Mouse (Mus musculus) hindbrain, embryonic 14.5 days (tissue): Measurements from ENCODE around the gene Il24. TPM values are rescaled to one million over a fixed set of nuclear protein-coding genes. Genes with fewer than 3 reads are reported as not detected.

Experiments used
- ATAC-seq: fragments of 200-750 bp; cut with Nextera tagmentation; 2 replicates; pipeline ENCODE4 v1.8.0; 2017; ENCODE audit warnings: moderate number of reproducible peaks, mild to moderate bottlenecking, moderate TSS enrichment, moderate library complexity; ENCODE audit not compliant: low FRiP score
- DNase-seq: peaks from one replicate; pipeline ENCODE4 v3.0.0-alpha.2; 2015; ENCODE audit warnings: low spot score
- H3K27ac ChIP-seq: fragments of 300-500 bp; sonication (generic); 2 replicates; pipeline ENCODE4 v1.5.1; 2014; ENCODE audit warnings: mild to moderate bottlenecking, moderate library complexity
- H3K27me3 ChIP-seq: fragments of 300-500 bp; sonication (generic); 2 replicates; pipeline ENCODE4 v1.6.1; 2014; ENCODE audit warnings: mild to moderate bottlenecking, low read length, mixed read lengths; ENCODE audit not compliant: control insufficient read depth, insufficient read depth
- H3K36me3 ChIP-seq: fragments of 300-500 bp; sonication (generic); replicated peaks from 2 replicates; pipeline ENCODE4 v1.6.1; 2014; ENCODE audit not compliant: control insufficient read depth, insufficient read depth
- H3K4me1 ChIP-seq: fragments of 300-500 bp; sonication (generic); replicated peaks from 2 replicates; pipeline ENCODE4 v1.6.1; 2014; ENCODE audit warnings: antibody characterized with exemption, low read length, mixed read lengths; ENCODE audit not compliant: control insufficient read depth, insufficient read depth
- H3K4me2 ChIP-seq: fragments of 300-500 bp; sonication (generic); replicated peaks from 2 replicates; pipeline ENCODE4 v1.6.1; 2014; ENCODE audit warnings: mild to moderate bottlenecking, moderate library complexity
- H3K4me3 ChIP-seq: fragments of 300-500 bp; sonication (generic); replicated peaks from 2 replicates; pipeline ENCODE4 v1.5.1; 2014; ENCODE audit warnings: mild to moderate bottlenecking, low read length
- H3K9ac ChIP-seq: fragments of 300-500 bp; sonication (generic); 2 replicates; pipeline ENCODE4 v1.6.1; 2014
- H3K9me3 ChIP-seq: fragments of 300-500 bp; sonication (generic); 2 replicates; pipeline ENCODE4 v1.6.1; 2016; ENCODE audit warnings: low read length; ENCODE audit not compliant: control insufficient read depth
- WGBS: fragments of 180-500 bp; shearing (Covaris S2); extraction: QIAGEN DNeasy Blood & Tissue Kit; methylation state at CpG from one replicate; pipeline ENCODE4 v1.1.7; 2014; 5-methylcytosine and 5-hydroxymethylcytosine counted together
- polyA plus RNA-seq: library from polyadenylated mRNA; unstranded; fragments of >200 nt; fragmentation: Nextera tagmentation; extraction: Ambion mirVana; gene quantifications from 2 replicates; pipeline ENCODE4 v1.2.1, GENCODE M21; 2014

The Il24 gene
- polyA plus RNA-seq, 1 experiment from 2014 or later, result not detected

DNA sequence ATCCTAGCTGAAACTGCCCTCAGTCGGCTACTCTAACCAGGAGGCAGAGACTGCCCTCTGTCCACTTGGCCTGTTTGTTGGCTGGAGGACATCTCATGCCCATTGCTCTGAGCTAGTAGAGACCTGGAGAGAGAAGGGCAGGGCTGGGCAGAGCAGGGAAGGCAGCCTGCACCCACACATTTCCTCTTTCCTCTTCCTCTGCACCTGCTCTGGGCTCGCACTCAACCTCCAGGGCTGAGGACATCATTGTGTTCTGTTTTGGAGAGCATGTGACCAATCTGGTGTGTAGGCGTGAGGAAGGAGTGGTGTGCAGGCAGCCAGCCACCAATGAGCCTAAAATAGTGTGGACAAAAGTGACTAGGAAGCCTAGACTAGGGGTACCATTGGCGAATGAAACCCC lies 23.0 kb downstream of the Il24 start:
- Histone ChIP-seq H3K36me3 (no peaks in the 10 kb centered on the region), H3K9ac (no peak overlapping the region), H3K4me1 (no peaks in the 10 kb centered on the region), H3K9me3 (no peaks in the 10 kb centered on the region), H3K4me3 (no peak overlapping the region), H3K27me3 (no peaks in the 10 kb centered on the region), H3K27ac (no peak overlapping the region), H3K4me2 (no peak overlapping the region)
- DNase-seq (no peak), ATAC-seq (no peak)
- WGBS, result 77% methylated on average over 4 of the region's 4 CpGs

DNA sequence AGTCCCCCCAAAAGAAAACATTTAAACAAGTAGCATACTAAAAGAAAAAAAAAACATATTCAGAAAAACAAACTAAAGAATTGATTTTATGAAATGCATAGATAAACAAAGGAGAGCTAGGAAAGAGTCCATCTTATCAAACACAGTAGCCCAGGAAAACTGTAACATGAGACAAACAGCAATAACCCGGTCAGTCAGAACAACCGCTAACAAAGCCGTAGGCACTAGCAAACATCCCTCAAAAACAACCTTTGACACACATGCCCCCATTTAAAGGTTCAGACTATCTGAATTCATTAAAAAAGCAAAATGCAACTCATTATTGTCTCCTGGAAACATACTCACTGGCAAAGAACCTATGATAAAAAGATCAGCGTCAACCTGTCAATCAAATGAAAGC lies 29.8 kb downstream of the Il24 start:
- ATAC-seq (no peak), DNase-seq (no peak)
- no peaks in the 10 kb centered on the region for H3K27me3 ChIP-seq
- no peaks in the 10 kb centered on the region for H3K9me3 ChIP-seq
- H3K4me3 ChIP-seq, result no peak overlapping the region
- no peaks in the 10 kb centered on the region for H3K36me3 ChIP-seq
- no peaks in the 10 kb centered on the region for H3K4me1 ChIP-seq
- H3K27ac ChIP-seq, result no peak overlapping the region
- H3K4me2 ChIP-seq, result no peak overlapping the region
- WGBS, result 87% methylated on average over 4 of the region's 4 CpGs
- H3K9ac ChIP-seq, result no peak overlapping the region

GRCm38 (mm10) chr1:130855723-130856122 lies 31.5 kb downstream of the Il24 start:
- Histone ChIP-seq H3K36me3 (no peaks in the 10 kb centered on the region), H3K4me2 (no peak overlapping the region), H3K27ac (no peak overlapping the region), H3K4me1 (no peaks in the 10 kb centered on the region), H3K27me3 (no peaks in the 10 kb centered on the region), H3K4me3 (no peak overlapping the region), H3K9me3 (no peaks in the 10 kb centered on the region), H3K9ac (no peak overlapping the region)
- no peak for DNase-seq
- 88% methylated on average over 2 of the region's 2 CpGs for whole genome bisulfite sequencing
- ATAC-seq, result no peak

DNA sequence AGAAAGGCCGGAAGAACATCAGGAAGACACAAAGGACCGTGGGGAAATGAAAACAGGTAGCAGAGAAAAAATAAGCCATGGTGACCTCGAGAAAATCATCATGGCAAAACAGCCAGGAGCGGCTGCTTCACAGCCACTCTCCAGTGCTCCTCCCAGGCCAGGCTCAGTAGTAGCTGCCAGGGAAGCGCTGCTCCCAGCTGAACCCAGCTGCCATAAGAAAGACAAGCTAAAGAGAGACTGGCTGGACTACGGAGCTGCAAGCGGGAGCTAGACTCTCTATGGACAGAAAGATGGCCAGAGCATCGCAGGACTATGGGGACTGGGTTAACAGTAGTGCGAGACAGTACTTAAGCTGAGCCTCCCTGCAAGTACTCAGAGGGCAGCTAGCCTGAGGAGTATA lies 32.4 kb downstream of the Il24 start:
- ATAC-seq, result no peak
- 82% methylated on average over 9 of the region's 9 CpGs for WGBS

GRCm38 (mm10) chr1:130850405-130850804 lies 36.8 kb downstream of the Il24 start:
- no peak for ATAC-seq
- no peak overlapping the region for H3K4me3 ChIP-seq
- H3K9me3 ChIP-seq, result no peaks in the 10 kb centered on the region
- H3K27ac ChIP-seq, result no peak overlapping the region
- H3K9ac ChIP-seq, result no peak overlapping the region
- no peaks in the 10 kb centered on the region for H3K36me3 ChIP-seq
- DNase-seq, result no peak
- WGBS, result 84% methylated on average over 5 of the region's 5 CpGs
- no peaks in the 10 kb centered on the region for H3K4me1 ChIP-seq
- no peak overlapping the region for H3K4me2 ChIP-seq
- no peaks in the 10 kb centered on the region for H3K27me3 ChIP-seq

More for the DNA sequence above, 32.4 kb downstream of the Il24 start:
- Histone ChIP-seq H3K9me3 (no peaks in the 10 kb centered on the region), H3K9ac (no peak overlapping the region), H3K4me1 (no peaks in the 10 kb centered on the region), H3K27me3 (no peaks in the 10 kb centered on the region), H3K4me3 (no peak overlapping the region), H3K4me2 (no peak overlapping the region), H3K36me3 (no peaks in the 10 kb centered on the region), H3K27ac (no peak overlapping the region)
- DNase-seq, result no peak

- Histone ChIP-seq H3K4me1 (no peaks in the 10 kb centered on the region), H3K36me3 (no peaks in the 10 kb centered on the region), H3K27me3 (no peaks in the 10 kb centered on the region), H3K9me3 (no peaks in the 10 kb centered on the region), H3K9ac (no peak overlapping the region), H3K4me3 (no peak overlapping the region), H3K27ac (no peak overlapping the region), H3K4me2 (no peak overlapping the region)
- DNase-seq, result no peak
- whole genome bisulfite sequencing, result 95% methylated on average over 10 of the region's 10 CpGs
- ATAC-seq, result no peak
Observed at GRCm38 (mm10) chr1:130849530-130850214, 37.6 kb downstream of the Il24 start.

DNA sequence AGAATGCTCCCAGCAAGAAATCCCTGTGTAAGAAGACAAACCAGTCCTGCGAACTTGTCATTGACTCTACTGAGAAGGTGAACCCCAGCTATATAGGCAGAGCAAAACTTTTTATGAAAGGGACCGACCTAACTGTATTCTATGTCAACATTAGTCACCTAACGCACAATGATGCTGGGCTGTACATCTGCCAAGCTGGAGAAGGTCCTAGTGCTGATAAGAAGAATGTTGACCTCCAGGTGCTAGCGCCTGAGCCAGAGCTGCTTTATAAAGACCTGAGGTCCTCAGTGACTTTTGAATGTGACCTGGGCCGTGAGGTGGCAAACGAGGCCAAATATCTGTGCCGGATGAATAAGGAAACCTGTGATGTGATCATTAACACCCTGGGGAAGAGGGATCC lies 42.7 kb downstream of the Il24 start:
- H3K27ac ChIP-seq, result no peak overlapping the region
- H3K9ac ChIP-seq, result no peak overlapping the region
- ATAC-seq (no peak), DNase-seq (no peak)
- WGBS, result 91% methylated on average over 7 of the region's 7 CpGs
- H3K36me3 ChIP-seq, result no peaks in the 10 kb centered on the region
- H3K4me2 ChIP-seq, result no peak overlapping the region
- no peaks in the 10 kb centered on the region for H3K4me1 ChIP-seq
- H3K4me3 ChIP-seq, result no peak overlapping the region
- no peaks in the 10 kb centered on the region for H3K27me3 ChIP-seq
- no peaks in the 10 kb centered on the region for H3K9me3 ChIP-seq

DNA sequence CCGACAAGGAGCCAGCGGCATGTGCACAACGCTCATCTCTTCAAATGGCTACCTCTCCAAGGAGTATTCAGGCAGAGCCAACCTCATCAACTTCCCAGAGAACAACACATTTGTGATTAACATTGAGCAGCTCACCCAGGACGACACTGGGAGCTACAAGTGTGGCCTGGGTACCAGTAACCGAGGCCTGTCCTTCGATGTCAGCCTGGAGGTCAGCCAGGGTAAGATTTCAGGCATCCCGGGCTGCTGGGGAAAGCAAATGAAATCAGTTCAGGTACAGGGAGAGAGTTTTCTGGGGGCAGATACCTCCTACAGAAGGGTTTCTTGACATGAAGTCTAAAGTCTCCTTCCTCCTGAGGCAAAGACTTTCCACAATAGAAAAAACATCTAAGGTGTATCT lies 45.6 kb downstream of the Il24 start:
- no peak overlapping the region for H3K4me2 ChIP-seq
- no peaks in the 10 kb centered on the region for H3K9me3 ChIP-seq
- no peak overlapping the region for H3K9ac ChIP-seq
- no peak overlapping the region for H3K4me3 ChIP-seq
- DNase-seq (no peak), ATAC-seq (no peak)
- H3K27me3 ChIP-seq, result no peaks in the 10 kb centered on the region
- WGBS, result 91% methylated on average over 7 of the region's 7 CpGs
- no peaks in the 10 kb centered on the region for H3K36me3 ChIP-seq
- H3K27ac ChIP-seq, result no peak overlapping the region
- no peaks in the 10 kb centered on the region for H3K4me1 ChIP-seq

- no peaks in the 10 kb centered on the region for H3K4me1 ChIP-seq
- DNase-seq, result no peak
- no peak overlapping the region for H3K4me2 ChIP-seq
- H3K36me3 ChIP-seq, result no peaks in the 10 kb centered on the region
- H3K4me3 ChIP-seq, result no peak overlapping the region
- no peak for ATAC-seq
- H3K27me3 ChIP-seq, result no peaks in the 10 kb centered on the region
- no peak overlapping the region for H3K9ac ChIP-seq
- no peaks in the 10 kb centered on the region for H3K9me3 ChIP-seq
- WGBS, result 84% methylated on average over 8 of the region's 8 CpGs
- no peak overlapping the region for H3K27ac ChIP-seq
Observed at GRCm38 (mm10) chr1:130840599-130841379, 46.5 kb downstream of the Il24 start.
